Mouse (Mus musculus) liver, embryonic 14.5 days (tissue): ENCODE measurements at regions not wholly inside any gene's neighbourhood (a gene's known extent, or its start where the extent isn't known, plus 50 kb on each side); places are given as distances from the start of the nearest gene placed in this dataset.

Source experiments
- ATAC-seq: fragments of 200-750 bp; cut with Nextera tagmentation; 2 replicates; pipeline ENCODE4 v1.8.0; 2017; ENCODE audit warnings: moderate number of reproducible peaks, mild to moderate bottlenecking, moderate library complexity; ENCODE audit not compliant: insufficient read depth
- DNase-seq, 3 experiments: peaks; one replicate each; pipeline ENCODE4 v3.0.0-alpha.2; 2012 to 2013; ENCODE audit warnings: low read depth in 3 of 3, low spot score in 3 of 3
- H3K27ac ChIP-seq: fragments of 300-500 bp; sonication (generic); 2 replicates; pipeline ENCODE4 v1.5.1; 2014; ENCODE audit warnings: moderate library complexity, mild to moderate bottlenecking, control low read depth, inconsistent platforms
- H3K27me3 ChIP-seq: fragments of 300-500 bp; sonication (generic); 2 replicates; pipeline ENCODE4 v1.6.1; 2014; ENCODE audit warnings: mild to moderate bottlenecking, low read length, moderate library complexity; ENCODE audit not compliant: control insufficient read depth, insufficient read depth
- H3K36me3 ChIP-seq: fragments of 300-500 bp; sonication (generic); replicated peaks from 2 replicates; pipeline ENCODE4 v1.6.1; 2014; ENCODE audit warnings: low read depth; ENCODE audit not compliant: control insufficient read depth, insufficient read depth
- H3K4me1 ChIP-seq, 2 experiments: fragments of 200-500 bp in 1 of 2; fragments of 300-500 bp in 1 of 2; sonication (generic) in 1 of 2; replicated peaks; 2 replicates each; pipeline ENCODE4 v1.6.1; 2012 to 2014; ENCODE audit warnings: antibody characterized with exemption in 1 of 2, inconsistent platforms in 1 of 2, low read length in 1 of 2; ENCODE audit not compliant: control insufficient read depth in 2 of 2, insufficient read depth in 2 of 2
- H3K4me2 ChIP-seq: fragments of 300-500 bp; sonication (generic); 2 replicates; pipeline ENCODE4 v1.6.1; 2014; ENCODE audit warnings: low read depth, mild to moderate bottlenecking, control low read depth, moderate library complexity
- H3K4me3 ChIP-seq, 2 experiments: fragments of 200-500 bp in 1 of 2; fragments of 300-500 bp in 1 of 2; sonication (generic) in 1 of 2; 2 replicates each; pipeline ENCODE4 v1.5.1; 2012 to 2014; ENCODE audit warnings: low read depth in 2 of 2, low read length in 2 of 2, mild to moderate bottlenecking in 2 of 2, control low read depth in 1 of 2, inconsistent platforms in 1 of 2, moderate library complexity in 1 of 2; ENCODE audit not compliant: insufficient read depth in 1 of 2
- H3K9ac ChIP-seq: fragments of 300-500 bp; sonication (generic); replicated peaks from 2 replicates; pipeline ENCODE4 v1.6.1; 2014; ENCODE audit warnings: mild to moderate bottlenecking, control low read depth, moderate library complexity
- H3K9me3 ChIP-seq: fragments of 300-500 bp; sonication (generic); 2 replicates; pipeline ENCODE4 v1.6.1; 2016; ENCODE audit warnings: low read length, mixed read lengths; ENCODE audit not compliant: control insufficient read depth
- CTCF ChIP-seq: IDR thresholded peaks from 2 replicates; pipeline ENCODE4 v1.5.1; 2016; ENCODE audit warnings: antibody characterized with exemption, low read depth, control low read depth
- EP300 ChIP-seq: IDR thresholded peaks from 2 replicates; pipeline ENCODE4 v1.6.1; 2016; ENCODE audit warnings: antibody characterized with exemption, low read depth
- WGBS: fragments of 180-500 bp; shearing (Covaris S2); extraction: QIAGEN DNeasy Blood & Tissue Kit; methylation state at CpG from one replicate; pipeline ENCODE4 v1.1.7; 2014; ENCODE audit not compliant: insufficient replicate concordance; 5-methylcytosine and 5-hydroxymethylcytosine counted together

DNA sequence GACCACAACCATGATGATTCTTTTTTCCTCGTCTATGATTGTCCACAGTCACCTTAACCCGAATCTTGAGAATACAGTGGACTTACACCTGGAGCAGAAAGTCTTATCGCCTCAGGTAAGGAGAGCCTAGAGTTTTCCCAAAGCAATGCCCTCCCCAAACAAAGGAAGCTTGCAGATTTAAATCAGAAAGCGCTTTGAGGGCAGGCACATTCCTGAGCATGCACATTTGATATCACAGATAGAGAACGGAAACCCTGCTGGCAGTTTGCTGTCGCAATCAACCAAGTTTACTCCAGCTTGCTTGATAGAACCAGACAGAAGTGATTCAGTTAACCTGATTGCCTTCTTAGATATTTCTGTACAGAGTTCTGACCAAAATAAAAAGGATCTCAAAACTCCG, 393.6 kb upstream of the Gm10131 start:
- no peaks in the 10 kb centered on the region for H3K9me3 ChIP-seq
- H3K27ac ChIP-seq = no peak overlapping the region
- H3K36me3 ChIP-seq = no peaks in the 10 kb centered on the region
- no peaks in the 10 kb centered on the region for H3K27me3 ChIP-seq
- no peak for TF ChIP-seq CTCF
- TF ChIP-seq EP300 = no peak
- DNase-seq (no peak), ATAC-seq (no peak)
- 53% methylated on average over 7 of the region's 7 CpGs for WGBS
- H3K4me2 ChIP-seq = no peak overlapping the region
- H3K4me1 ChIP-seq = no peaks in the 10 kb centered on the region
- no peak overlapping the region for H3K9ac ChIP-seq
- H3K4me3 ChIP-seq = no peak overlapping the region

DNA sequence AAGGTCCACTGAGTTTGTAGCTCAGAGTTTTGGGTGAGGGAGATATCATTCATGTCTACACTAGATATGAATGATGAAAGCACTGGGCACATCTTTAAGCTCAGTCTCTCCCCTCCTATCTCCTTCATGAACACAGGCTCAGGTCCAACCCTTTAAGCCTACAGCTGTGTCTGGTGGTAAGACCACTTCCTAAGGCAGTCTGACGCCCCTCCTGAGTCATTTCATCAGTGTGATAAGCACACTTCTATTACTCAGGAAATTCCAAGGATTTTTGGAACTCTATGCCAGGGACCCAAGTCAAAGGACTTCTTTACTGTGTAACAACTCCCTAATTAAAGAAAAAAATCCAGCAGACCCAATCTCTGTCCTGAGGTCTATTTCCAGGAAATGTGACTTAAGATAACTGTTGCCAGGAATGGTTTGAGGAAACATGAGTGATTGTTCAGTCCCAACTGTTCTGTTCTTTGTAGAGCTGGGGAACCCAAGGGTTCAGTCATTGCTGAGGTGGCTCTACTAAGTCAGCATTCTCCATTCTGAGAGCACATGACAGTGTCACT, 391.1 kb upstream of the Gm10131 start:
- Histone ChIP-seq H3K4me1 (no peaks in the 10 kb centered on the region), H3K4me2 (no peak overlapping the region), H3K27ac (no peak overlapping the region), H3K27me3 (no peaks in the 10 kb centered on the region), H3K36me3 (no peaks in the 10 kb centered on the region), H3K9me3 (no peaks in the 10 kb centered on the region), H3K9ac (no peak overlapping the region), H3K4me3 (no peak overlapping the region)
- DNase-seq = no peak
- 23% methylated on average over 1 of the region's 1 CpGs for WGBS
- TF ChIP-seq CTCF (no peak), EP300 (no peak)
- ATAC-seq = no peak

DNA sequence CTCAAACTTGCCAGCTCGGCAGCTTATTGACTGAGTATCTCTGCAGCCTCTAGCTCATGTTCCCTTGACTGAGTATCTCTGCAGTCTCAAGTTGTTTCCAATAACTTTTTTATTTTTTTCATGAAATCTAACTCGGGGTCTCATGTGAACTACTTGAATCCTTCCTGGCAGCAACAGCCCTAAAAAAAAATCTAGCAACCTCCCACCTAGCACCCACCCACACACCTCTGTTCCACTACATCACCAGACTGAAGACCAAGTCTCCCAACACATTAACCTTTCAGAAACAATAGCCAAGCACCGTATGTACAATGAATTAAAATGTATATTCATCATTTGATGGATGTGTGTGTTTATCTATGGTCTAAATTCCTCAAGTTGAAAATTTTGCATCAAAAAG, 387.7 kb upstream of the Gm10131 start:
- Histone ChIP-seq H3K4me1 (no peaks in the 10 kb centered on the region), H3K27me3 (no peaks in the 10 kb centered on the region), H3K36me3 (no peaks in the 10 kb centered on the region), H3K9me3 (no peaks in the 10 kb centered on the region), H3K9ac (no peak overlapping the region), H3K4me3 (no peak overlapping the region), H3K4me2 (no peak overlapping the region), H3K27ac (no peak overlapping the region)
- TF ChIP-seq EP300 (no peak), CTCF (no peak)
- ATAC-seq = no peak
- DNase-seq = no peak
- 51% methylated on average over 3 of the region's 3 CpGs for WGBS

DNA sequence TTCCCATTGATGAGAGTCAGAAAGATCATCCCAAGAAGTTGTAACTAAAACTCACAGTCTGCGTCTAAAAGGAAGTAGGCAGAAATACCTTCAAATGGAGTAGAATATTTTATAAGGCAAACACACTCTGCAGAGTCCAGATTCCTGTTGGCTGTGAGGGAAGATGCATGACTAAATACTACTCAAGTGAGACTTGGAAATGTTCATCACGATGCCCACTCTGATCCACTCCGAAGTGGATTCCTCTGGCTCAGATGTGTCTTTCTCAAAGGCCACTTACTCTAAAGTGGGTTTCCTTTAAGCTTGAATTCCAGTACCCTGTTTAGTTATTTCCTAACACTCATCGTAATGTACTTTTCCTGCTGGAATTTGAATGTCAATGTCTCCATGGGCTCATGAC, 385.2 kb upstream of the Gm10131 start:
- DNase-seq (no peak), ATAC-seq (no peak)
- Histone ChIP-seq H3K36me3 (no peaks in the 10 kb centered on the region), H3K9me3 (no peaks in the 10 kb centered on the region), H3K4me1 (no peaks in the 10 kb centered on the region), H3K4me2 (no peak overlapping the region), H3K27me3 (no peaks in the 10 kb centered on the region), H3K9ac (no peak overlapping the region), H3K4me3 (no peak overlapping the region), H3K27ac (no peak overlapping the region)
- WGBS = 75% methylated on average over 4 of the region's 4 CpGs
- TF ChIP-seq EP300 (no peak), CTCF (no peak)

DNA sequence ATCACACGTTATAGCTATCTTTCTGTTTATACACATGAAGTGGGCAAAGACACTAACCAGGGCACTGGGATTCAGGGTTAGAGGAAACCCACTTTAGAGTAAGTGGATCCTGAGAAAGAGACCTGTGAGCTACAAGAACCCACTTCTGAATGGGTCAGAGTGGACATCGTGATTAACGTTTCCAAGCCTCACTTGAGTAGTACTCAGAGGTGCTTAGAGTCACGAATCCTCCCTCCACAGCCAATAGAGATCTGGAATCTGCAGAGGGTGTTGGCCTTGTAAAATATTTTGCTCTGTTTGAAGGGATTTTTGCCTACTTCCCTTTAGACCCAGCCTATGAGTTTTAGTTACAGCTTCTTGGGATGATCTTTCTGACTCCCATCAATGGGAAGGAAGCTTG, 384.4 kb upstream of the Gm10131 start:
- H3K9ac ChIP-seq = no peak overlapping the region
- ATAC-seq (no peak), DNase-seq (no peak)
- 67% methylated on average over 4 of the region's 4 CpGs for WGBS
- H3K27me3 ChIP-seq = no peaks in the 10 kb centered on the region
- no peak for TF ChIP-seq EP300
- TF ChIP-seq CTCF = no peak
- no peaks in the 10 kb centered on the region for H3K36me3 ChIP-seq
- no peak overlapping the region for H3K4me2 ChIP-seq
- H3K27ac ChIP-seq = no peak overlapping the region
- H3K4me1 ChIP-seq = no peaks in the 10 kb centered on the region
- no peak overlapping the region for H3K4me3 ChIP-seq
- H3K9me3 ChIP-seq = no peaks in the 10 kb centered on the region
